Mouse (Mus musculus) heart, postnatal 0 days (tissue): ENCODE measurements at regions not wholly inside any gene's neighbourhood (a gene's known extent, or its start where the extent isn't known, plus 50 kb on each side); places are given as distances from the start of the nearest gene placed in this dataset.

ENCODE experiments used
- CTCF ChIP-seq: IDR thresholded peaks from 2 replicates; pipeline ENCODE4 v1.5.1; 2016; ENCODE audit warnings: antibody characterized with exemption, control low read depth, low read depth
- EP300 ChIP-seq: IDR thresholded peaks from 2 replicates; pipeline ENCODE4 v1.6.1; 2016; ENCODE audit warnings: antibody characterized with exemption, low read depth

DNA sequence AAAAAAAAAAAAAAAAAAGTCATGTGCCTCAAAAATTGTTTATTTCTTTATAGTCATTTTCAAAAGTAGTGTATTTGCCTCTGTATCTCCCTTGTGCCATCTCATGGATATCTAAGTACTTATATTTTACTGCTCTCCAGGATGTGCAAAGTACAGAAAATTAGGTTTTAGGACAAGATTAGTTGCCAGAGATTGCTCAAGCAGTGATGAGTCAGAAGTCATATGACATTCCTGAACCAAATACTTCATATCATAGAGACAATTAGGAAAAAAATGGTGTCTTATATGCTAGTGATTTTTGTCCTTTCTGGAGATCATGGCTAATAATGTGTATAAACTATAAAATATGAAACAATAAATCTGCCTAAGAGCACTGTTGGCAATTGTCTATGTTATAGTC lies 201.7 kb downstream of the Spry2 start:
- no peak for TF ChIP-seq CTCF
- no peak for TF ChIP-seq EP300
